Mouse (Mus musculus) heart, embryonic 14.5 days (tissue): ENCODE results near the gene Syn3. TPM values are rescaled to one million over a fixed set of nuclear protein-coding genes. Genes with fewer than 3 reads are reported as not detected.

Experiments
- ATAC-seq: fragments of 200-750 bp; cut with Nextera tagmentation; 2 replicates; pipeline ENCODE4 v1.8.0; 2017; ENCODE audit warnings: low read depth, moderate TSS enrichment; ENCODE audit not compliant: insufficient number of reproducible peaks, insufficient read depth, low FRiP score
- H3K27ac ChIP-seq, 2 experiments: fragments of 200-500 bp in 1 of 2; fragments of 300-500 bp in 1 of 2; sonication (generic) in 1 of 2; replicated peaks in 1 of 2; 2 replicates each; pipeline ENCODE4 v1.5.1; 2012 to 2014; ENCODE audit warnings: low read depth in 2 of 2, low read length in 2 of 2, control low read depth in 1 of 2, mild to moderate bottlenecking in 1 of 2, mixed read lengths in 1 of 2; ENCODE audit not compliant: control insufficient read depth in 1 of 2, insufficient read depth in 1 of 2
- H3K27me3 ChIP-seq: fragments of 300-500 bp; sonication (generic); 2 replicates; pipeline ENCODE4 v1.6.1; 2014; ENCODE audit warnings: mild to moderate bottlenecking, low read length, control low read depth; ENCODE audit not compliant: control insufficient read depth, insufficient read depth
- H3K36me3 ChIP-seq: fragments of 300-500 bp; sonication (generic); 2 replicates; pipeline ENCODE4 v1.6.1; 2014; ENCODE audit warnings: mild to moderate bottlenecking, control low read depth, low read length, mixed read lengths; ENCODE audit not compliant: control insufficient read depth, insufficient read depth
- H3K4me1 ChIP-seq, 2 experiments: fragments of 200-500 bp in 1 of 2; fragments of 300-500 bp in 1 of 2; sonication (generic) in 1 of 2; 2 replicates each; pipeline ENCODE4 v1.6.1; 2012 to 2014; ENCODE audit warnings: low read length in 2 of 2, control low read depth in 1 of 2, mixed read lengths in 1 of 2; ENCODE audit not compliant: control insufficient read depth in 2 of 2, insufficient read depth in 2 of 2
- H3K4me2 ChIP-seq: fragments of 300-500 bp; sonication (generic); 2 replicates; pipeline ENCODE4 v1.6.1; 2014; ENCODE audit warnings: mild to moderate bottlenecking, low read length
- H3K4me3 ChIP-seq, 2 experiments: fragments of 200-500 bp in 1 of 2; fragments of 300-500 bp in 1 of 2; sonication (generic) in 1 of 2; 2 replicates each; pipeline ENCODE4 v1.5.1; 2012 to 2014; ENCODE audit warnings: low read length in 2 of 2, mild to moderate bottlenecking in 2 of 2, control low read depth in 1 of 2, low read depth in 1 of 2, moderate library complexity in 1 of 2; ENCODE audit not compliant: control insufficient read depth in 1 of 2, insufficient read depth in 1 of 2
- H3K9ac ChIP-seq: fragments of 300-500 bp; sonication (generic); 2 replicates; pipeline ENCODE4 v1.6.1; 2014; ENCODE audit warnings: mild to moderate bottlenecking, low read length
- H3K9me3 ChIP-seq: fragments of 300-500 bp; sonication (generic); 2 replicates; pipeline ENCODE4 v1.6.1; 2016; ENCODE audit warnings: low read length, control low read depth; ENCODE audit not compliant: control insufficient read depth
- WGBS: fragments of 180-500 bp; shearing (Covaris S2); extraction: QIAGEN DNeasy Blood & Tissue Kit; methylation state at CpG from one replicate; pipeline ENCODE4 v1.1.7; 2014; 5-methylcytosine and 5-hydroxymethylcytosine counted together
- polyA plus RNA-seq: library from polyadenylated mRNA; unstranded; fragments of >200 nt; fragmentation: Nextera tagmentation; extraction: Ambion mirVana; gene quantifications from 2 replicates; pipeline ENCODE4 v1.2.1, GENCODE M21; 2014

The Syn3 gene
- polyA plus RNA-seq, 1 experiment from 2014 or later = 1.1 TPM

DNA sequence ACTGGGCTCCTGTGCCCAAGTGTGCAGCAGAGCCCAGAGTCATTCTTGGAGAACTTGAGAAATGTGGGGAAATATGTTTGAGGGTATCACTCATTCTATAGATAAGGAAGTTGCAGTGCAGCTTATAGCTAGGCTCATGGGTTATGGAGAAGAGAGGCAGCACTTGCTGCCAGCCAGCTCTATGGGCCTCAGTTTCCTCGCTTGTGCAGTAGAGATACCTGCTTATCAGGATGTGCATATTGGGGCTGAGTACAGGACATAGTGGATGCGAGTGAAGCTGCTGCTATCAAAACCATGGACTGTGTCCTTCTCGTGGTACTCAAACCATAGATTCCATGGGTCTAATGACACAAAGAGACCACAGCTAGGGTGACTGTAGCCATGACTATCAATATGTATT is 146.2 kb downstream of the Syn3 start:
- no peak overlapping the region for H3K4me3 ChIP-seq
- peaks cover 16% of the 10 kb centered on the region for H3K36me3 ChIP-seq
- no peaks in the 10 kb centered on the region for H3K27me3 ChIP-seq
- H3K9me3 ChIP-seq = no peaks in the 10 kb centered on the region
- no peak overlapping the region for H3K27ac ChIP-seq
- no peak for ATAC-seq
- H3K9ac ChIP-seq = no peak overlapping the region
- 88% methylated on average over 3 of the region's 3 CpGs for WGBS
- no peaks in the 10 kb centered on the region for H3K4me1 ChIP-seq
- no peak overlapping the region for H3K4me2 ChIP-seq

DNA sequence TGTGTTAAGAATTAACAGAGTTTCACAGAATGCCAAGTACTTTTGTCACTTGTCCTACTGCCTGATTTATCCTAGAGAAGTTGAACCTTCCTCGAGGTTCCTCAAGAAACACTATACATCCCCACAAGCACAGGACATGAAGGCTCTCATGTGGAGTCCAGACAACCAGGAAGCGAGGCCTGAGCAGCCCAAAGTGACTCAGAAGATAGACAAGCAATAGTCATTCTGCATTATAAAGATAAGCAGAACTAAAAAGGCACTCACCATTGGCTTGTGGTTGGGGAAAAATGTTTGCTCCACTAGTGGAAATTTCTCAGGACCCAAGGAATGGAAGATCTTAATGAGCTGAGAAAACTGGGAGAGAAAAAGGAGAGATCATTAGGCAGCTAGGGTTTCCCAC is 147.4 kb downstream of the Syn3 start:
- peaks cover 24% of the 10 kb centered on the region for H3K36me3 ChIP-seq
- H3K4me1 ChIP-seq = peaks cover 0 to 4% of the 10 kb centered on the region in 2 experiments; a peak in 3 of 4 replicates
- no peak overlapping the region for H3K4me2 ChIP-seq
- ATAC-seq = no peak
- no peaks in the 10 kb centered on the region for H3K27me3 ChIP-seq
- H3K9me3 ChIP-seq = no peaks in the 10 kb centered on the region
- H3K27ac ChIP-seq = no peak overlapping the region
- H3K9ac ChIP-seq = no peak overlapping the region
- no peak overlapping the region for H3K4me3 ChIP-seq
- WGBS = 73% methylated on average over 2 of the region's 2 CpGs

DNA sequence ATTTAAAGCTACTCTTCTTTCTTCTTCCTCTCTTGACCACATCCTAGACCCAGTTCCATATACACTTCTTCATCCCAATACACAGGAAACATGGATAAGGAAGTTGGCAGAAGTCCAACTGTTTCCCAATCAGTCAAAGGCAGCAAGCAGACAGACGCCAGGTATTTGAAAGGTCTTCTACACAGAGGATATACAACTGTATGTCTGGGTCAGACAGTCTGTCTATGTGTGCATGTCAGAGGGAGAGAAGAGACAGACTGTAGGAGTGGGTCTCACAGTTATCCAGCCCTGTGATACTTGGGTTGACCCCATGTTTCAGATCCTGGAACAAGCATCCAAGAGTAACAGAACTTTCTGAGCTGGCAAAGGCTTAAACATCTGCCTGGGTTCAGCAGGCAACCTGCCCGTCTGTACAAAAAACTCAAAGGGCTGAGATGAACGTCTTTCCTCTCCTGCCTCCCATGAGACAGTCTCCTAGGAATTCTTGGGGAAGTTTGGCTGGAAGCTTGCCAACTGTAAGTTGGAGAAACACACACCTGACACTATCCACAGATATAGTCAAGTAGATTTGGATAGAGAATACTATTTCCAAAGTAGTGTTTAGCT is 152.4 kb downstream of the Syn3 start:
- Histone ChIP-seq H3K4me2 (no peak overlapping the region), H3K27ac (no peak overlapping the region), H3K4me3 (no peak overlapping the region), H3K36me3 (peaks cover 52% of the 10 kb centered on the region), H3K27me3 (no peaks in the 10 kb centered on the region), H3K9ac (no peak overlapping the region), H3K9me3 (no peaks in the 10 kb centered on the region), H3K4me1 (peaks cover 26 to 35% of the 10 kb centered on the region in 2 experiments)
- WGBS = 35% methylated on average over 3 of the region's 3 CpGs
- ATAC-seq = no peak

DNA sequence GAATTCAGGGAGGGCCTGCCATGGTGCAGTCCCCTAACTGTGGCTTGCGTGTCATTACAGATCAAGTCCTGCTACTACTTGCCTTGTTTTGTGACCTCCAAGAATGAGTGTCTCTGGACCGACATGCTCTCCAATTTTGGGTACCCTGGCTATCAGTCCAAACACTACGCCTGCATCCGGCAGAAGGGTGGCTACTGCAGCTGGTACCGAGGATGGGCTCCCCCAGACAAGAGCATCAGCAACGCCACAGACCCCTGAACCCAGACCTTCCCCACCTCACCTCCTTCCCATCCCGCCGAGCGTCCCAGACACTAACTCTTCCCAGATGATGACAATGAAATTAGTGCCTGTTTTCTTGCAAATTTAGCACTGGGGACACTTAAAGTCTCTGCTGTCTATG is 153.1 kb downstream of the Syn3 start:
- Histone ChIP-seq H3K4me2 (no peak overlapping the region), H3K27ac (no peak overlapping the region), H3K36me3 (peaks cover 52% of the 10 kb centered on the region), H3K9ac (no peak overlapping the region), H3K4me1 (peaks cover 31 to 42% of the 10 kb centered on the region in 2 experiments), H3K4me3 (no peak overlapping the region), H3K9me3 (no peaks in the 10 kb centered on the region), H3K27me3 (no peaks in the 10 kb centered on the region)
- ATAC-seq = no peak
- WGBS = 90% methylated on average over 9 of the region's 9 CpGs

- 75% methylated on average over 6 of the region's 6 CpGs for WGBS
- ATAC-seq = no peak
- H3K4me3 ChIP-seq = no peak overlapping the region
- H3K4me1 ChIP-seq = peaks cover 39 to 51% of the 10 kb centered on the region in 2 experiments
- no peak overlapping the region for H3K27ac ChIP-seq
- peaks cover 55% of the 10 kb centered on the region for H3K36me3 ChIP-seq
- H3K9ac ChIP-seq = no peak overlapping the region
- H3K4me2 ChIP-seq = no peak overlapping the region
- H3K9me3 ChIP-seq = no peaks in the 10 kb centered on the region
- H3K27me3 ChIP-seq = no peaks in the 10 kb centered on the region
These were observed 154.0 kb downstream of the Syn3 start for GRCm38 (mm10) chr10:86344654-86345053.

GRCm38 (mm10) chr10:86343931-86344330 is 154.8 kb downstream of the Syn3 start:
- no peak overlapping the region for H3K4me2 ChIP-seq
- peaks cover 52% of the 10 kb centered on the region for H3K36me3 ChIP-seq
- no peak overlapping the region for H3K9ac ChIP-seq
- no peak overlapping the region for H3K27ac ChIP-seq
- no peak overlapping the region for H3K4me3 ChIP-seq
- peaks cover 43 to 59% of the 10 kb centered on the region in 2 experiments for H3K4me1 ChIP-seq
- no peaks in the 10 kb centered on the region for H3K27me3 ChIP-seq
- no peak for ATAC-seq
- 75% methylated on average over 7 of the region's 7 CpGs for WGBS
- no peaks in the 10 kb centered on the region for H3K9me3 ChIP-seq

DNA sequence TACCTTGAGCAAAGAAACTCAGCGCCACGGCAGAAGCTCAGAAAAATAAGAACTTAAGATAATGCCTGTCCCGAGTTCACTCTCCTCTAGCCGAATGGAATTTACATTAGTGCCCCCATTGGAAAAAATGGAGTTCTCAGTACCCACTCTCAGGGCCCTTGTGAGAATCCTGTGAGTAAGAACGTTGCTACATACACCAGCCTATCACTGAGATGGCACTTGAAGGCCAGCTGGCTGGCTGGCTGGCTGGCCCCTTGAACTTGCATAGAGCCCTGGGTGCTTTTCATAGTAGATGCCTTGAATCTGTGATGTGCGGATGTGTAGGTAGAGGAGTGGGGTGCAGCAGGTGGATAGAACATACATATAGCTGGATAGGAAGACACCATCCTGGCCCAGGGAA is 155.3 kb downstream of the Syn3 start:
- Histone ChIP-seq H3K9ac (no peak overlapping the region), H3K4me3 (no peak overlapping the region), H3K4me2 (no peak overlapping the region), H3K4me1 (peaks cover 47 to 64% of the 10 kb centered on the region in 2 experiments), H3K27ac (no peak overlapping the region), H3K9me3 (no peaks in the 10 kb centered on the region), H3K36me3 (peaks cover 47% of the 10 kb centered on the region), H3K27me3 (no peaks in the 10 kb centered on the region)
- WGBS = 80% methylated on average over 6 of the region's 6 CpGs
- no peak for ATAC-seq

DNA sequence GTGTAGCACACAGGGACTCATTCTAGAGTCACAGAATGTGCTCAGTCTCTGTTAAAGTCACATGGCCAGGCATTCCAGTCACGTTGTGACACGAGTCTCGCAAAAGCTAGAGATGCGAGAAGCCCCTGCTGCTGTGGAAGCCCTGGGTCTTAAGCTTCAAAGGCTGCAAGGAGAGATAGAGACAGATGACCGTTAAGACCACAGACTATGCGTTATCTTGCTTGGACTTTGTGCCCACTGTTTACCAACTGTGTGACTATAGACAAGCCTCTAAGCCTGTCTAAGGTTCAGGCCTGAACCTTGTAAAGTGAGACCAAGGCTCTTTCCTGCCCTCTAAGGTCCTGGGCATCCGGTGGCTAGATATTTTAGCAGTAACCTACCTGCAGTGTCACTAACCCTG is 156.0 kb downstream of the Syn3 start:
- H3K9ac ChIP-seq = no peak overlapping the region
- peaks cover 41% of the 10 kb centered on the region for H3K36me3 ChIP-seq
- H3K4me3 ChIP-seq = no peak overlapping the region
- 43% methylated on average over 7 of the region's 7 CpGs for WGBS
- ATAC-seq = no peak
- H3K9me3 ChIP-seq = no peaks in the 10 kb centered on the region
- peaks cover 51 to 71% of the 10 kb centered on the region in 2 experiments for H3K4me1 ChIP-seq
- H3K27ac ChIP-seq = 0 out of 4 replicates have a peak overlapping the region, but pooled peaks of 1 of the 2 experiments have one; percentile 6
- H3K27me3 ChIP-seq = no peaks in the 10 kb centered on the region
- no peak overlapping the region for H3K4me2 ChIP-seq
